Mouse (Mus musculus) CH12.LX (cell line): Measurements from ENCODE around the gene Defb26. TPM values are rescaled to one million over a fixed set of nuclear protein-coding genes. Genes with fewer than 3 reads are reported as not detected.
A peak's percentile ranks its signal among the peaks of the same experiment; 100 is the strongest.

Experiments
- DNase-seq: peaks from one replicate; pipeline ENCODE4 v3.0.0-alpha.2; 2013; ENCODE audit errors: extremely low read depth
- H3K27ac ChIP-seq: 2 replicates; pipeline ENCODE4 v1.5.1; 2012; ENCODE audit warnings: low read depth, mild to moderate bottlenecking, control low read depth, moderate library complexity; ENCODE audit not compliant: insufficient read depth
- H3K27me3 ChIP-seq: replicated peaks from 2 replicates; pipeline ENCODE3; 2012; ENCODE audit warnings: inconsistent platforms
- H3K36me3 ChIP-seq, 2 experiments: replicated peaks in 1 of 2; 2 replicates each; pipeline versions ENCODE3 to v1.6.1; 2012; ENCODE audit warnings: inconsistent platforms in 1 of 2, low read length in 1 of 2, mild to moderate bottlenecking in 1 of 2, mixed read lengths in 1 of 2, moderate library complexity in 1 of 2; ENCODE audit not compliant: control insufficient read depth in 1 of 2, insufficient read depth in 1 of 2
- H3K4me1 ChIP-seq, 2 experiments: 2 replicates each; pipeline ENCODE4 v1.6.1; 2012; ENCODE audit warnings: inconsistent platforms in 1 of 2, moderate library complexity in 1 of 2; ENCODE audit not compliant: insufficient read depth in 2 of 2, control insufficient read depth in 1 of 2
- H3K4me2 ChIP-seq: 2 replicates; pipeline ENCODE4 v1.6.1; 2012; ENCODE audit warnings: low read depth, mild to moderate bottlenecking, control low read depth; ENCODE audit not compliant: poor library complexity, insufficient read depth, severe bottlenecking
- H3K4me3 ChIP-seq, 3 experiments: fragments of 150-350 bp in 1 of 3; sonication (generic) in 1 of 3; replicated peaks in 1 of 3; 2 replicates each; pipeline versions ENCODE3 to v1.5.1; 2011 to 2012; ENCODE audit warnings: low read depth in 2 of 3, low read length in 2 of 3, mild to moderate bottlenecking in 2 of 3, moderate library complexity in 2 of 3, control low read depth in 1 of 3, improper control_type of control experiment in 1 of 3, inconsistent platforms in 1 of 3, mixed read lengths in 1 of 3; ENCODE audit not compliant: poor library complexity in 1 of 3
- H3K79me2 ChIP-seq: replicated peaks from 2 replicates; pipeline ENCODE4 v1.6.1; 2012; ENCODE audit warnings: mild to moderate bottlenecking, moderate library complexity; ENCODE audit not compliant: control insufficient read depth, poor library complexity, insufficient read depth, severe bottlenecking; ENCODE audit errors: extremely low read depth
- H3K9ac ChIP-seq: 2 replicates; pipeline ENCODE4 v1.6.1; 2012; ENCODE audit warnings: low read depth, mild to moderate bottlenecking, control low read depth, moderate library complexity; ENCODE audit not compliant: insufficient read depth
- H3K9me3 ChIP-seq: replicated peaks from 2 replicates; pipeline ENCODE3; 2012; ENCODE audit warnings: low read length, inconsistent platforms, mixed read lengths
- CHD2 ChIP-seq: IDR thresholded peaks from 2 replicates; pipeline ENCODE4 v1.6.1; 2011; ENCODE audit warnings: low read length, improper control_type of control experiment
- CTCF ChIP-seq, 2 experiments: IDR thresholded peaks in 1 of 2; conservative IDR thresholded peaks in 1 of 2; 2 replicates each; pipeline ENCODE4 v1.5.1; 2011 to 2012; ENCODE audit warnings: low read depth in 2 of 2, low read length in 2 of 2, improper control_type of control experiment in 1 of 2, inconsistent platforms in 1 of 2, mild to moderate bottlenecking in 1 of 2, moderate library complexity in 1 of 2
- E2F4 ChIP-seq: IDR thresholded peaks from 2 replicates; pipeline ENCODE4 v1.6.1; 2011; ENCODE audit warnings: low read depth, low read length, improper control_type of control experiment; ENCODE audit not compliant: insufficient replicate concordance
- ELF1 ChIP-seq: IDR thresholded peaks from 2 replicates; pipeline ENCODE4 v1.6.1; 2014; ENCODE audit warnings: low read depth, mild to moderate bottlenecking, inconsistent platforms, low read length, improper control_type of control experiment
- EP300 ChIP-seq: IDR thresholded peaks from 2 replicates; pipeline ENCODE4 v1.6.1; 2011; ENCODE audit warnings: low read length, improper control_type of control experiment
- ETS1 ChIP-seq: conservative IDR thresholded peaks from 2 replicates; pipeline ENCODE4 v1.6.1; 2012; ENCODE audit warnings: low read depth, mild to moderate bottlenecking, inconsistent platforms, low read length, improper control_type of control experiment, moderate library complexity
- GABPA ChIP-seq: IDR thresholded peaks from 2 replicates; pipeline ENCODE4 v1.6.1; 2012; ENCODE audit warnings: low read depth, low read length, improper control_type of control experiment, inconsistent platforms; ENCODE audit not compliant: insufficient replicate concordance
- HCFC1 ChIP-seq: IDR thresholded peaks from 2 replicates; pipeline ENCODE4 v1.6.1; 2012; ENCODE audit warnings: low read depth, mild to moderate bottlenecking, inconsistent platforms, low read length, improper control_type of control experiment
- JUN ChIP-seq: IDR thresholded peaks from 2 replicates; pipeline ENCODE4 v1.6.1; 2011; ENCODE audit warnings: low read depth, mild to moderate bottlenecking, low read length, improper control_type of control experiment, moderate library complexity; ENCODE audit not compliant: insufficient read depth
- KAT2A ChIP-seq: IDR thresholded peaks from 2 replicates; pipeline ENCODE4 v1.6.1; 2012; ENCODE audit warnings: low read length, improper control_type of control experiment, inconsistent platforms; ENCODE audit not compliant: insufficient replicate concordance
- MAX ChIP-seq: IDR thresholded peaks from 2 replicates; pipeline ENCODE4 v1.6.1; 2011; ENCODE audit warnings: low read length, improper control_type of control experiment
- MAZ ChIP-seq: IDR thresholded peaks from 2 replicates; pipeline ENCODE4 v1.6.1; 2012; ENCODE audit warnings: low read depth, mild to moderate bottlenecking, inconsistent platforms, low read length, improper control_type of control experiment, moderate library complexity
- MXI1 ChIP-seq: IDR thresholded peaks from 2 replicates; pipeline ENCODE4 v1.6.1; 2011; ENCODE audit warnings: mild to moderate bottlenecking, low read depth, low read length, improper control_type of control experiment
- NRF1 ChIP-seq: IDR thresholded peaks from 2 replicates; pipeline ENCODE4 v1.6.1; 2014; ENCODE audit warnings: low read depth, mild to moderate bottlenecking, inconsistent platforms, low read length, improper control_type of control experiment, moderate library complexity
- PAX5 ChIP-seq: IDR thresholded peaks from 2 replicates; pipeline ENCODE4 v1.6.1; 2012; ENCODE audit warnings: low read length, inconsistent platforms, mixed read lengths
- POLR2AphosphoS2 ChIP-seq: IDR thresholded peaks from 2 replicates; pipeline ENCODE4 v1.6.1; 2011; ENCODE audit warnings: low read depth, low read length, improper control_type of control experiment
- RAD21 ChIP-seq: IDR thresholded peaks from 2 replicates; pipeline ENCODE4 v1.6.1; 2011; ENCODE audit warnings: low read depth, mild to moderate bottlenecking, low read length, improper control_type of control experiment, moderate library complexity
- RCOR1 ChIP-seq: conservative IDR thresholded peaks from 2 replicates; pipeline ENCODE4 v1.6.1; 2012; ENCODE audit warnings: low read depth, mild to moderate bottlenecking, inconsistent platforms, low read length, improper control_type of control experiment
- SMC3 ChIP-seq: IDR thresholded peaks from 2 replicates; pipeline ENCODE4 v1.6.1; 2011; ENCODE audit warnings: low read depth, low read length, improper control_type of control experiment
- TCF12 ChIP-seq: IDR thresholded peaks from 2 replicates; pipeline ENCODE4 v1.6.1; 2014; ENCODE audit warnings: low read depth, mild to moderate bottlenecking, inconsistent platforms, low read length, improper control_type of control experiment
- UBTF ChIP-seq: IDR thresholded peaks from 2 replicates; pipeline ENCODE4 v1.6.1; 2012; ENCODE audit warnings: low read depth, mild to moderate bottlenecking, inconsistent platforms, low read length, improper control_type of control experiment, moderate library complexity
- USF2 ChIP-seq: conservative IDR thresholded peaks from 2 replicates; pipeline ENCODE4 v1.6.1; 2011; ENCODE audit warnings: low read depth, low read length, improper control_type of control experiment
- ZKSCAN1 ChIP-seq: IDR thresholded peaks from 2 replicates; pipeline ENCODE4 v1.6.1; 2012; ENCODE audit warnings: low read depth, inconsistent platforms, low read length, improper control_type of control experiment, borderline replicate concordance
- ZMIZ1 ChIP-seq: IDR thresholded peaks from 2 replicates; pipeline ENCODE4 v1.6.1; 2012; ENCODE audit warnings: low read depth, mild to moderate bottlenecking, inconsistent platforms, low read length, improper control_type of control experiment
- ZNF384 ChIP-seq: IDR thresholded peaks from 2 replicates; pipeline ENCODE4 v1.6.1; 2012; ENCODE audit warnings: low read depth, low read length, improper control_type of control experiment, inconsistent platforms
- dilution Hi-C: fragments of 300-500 bp; cut with MboI; formaldehyde crosslinking; loops from 2 replicates; pipeline ENCODE4 v1.14.3; 2020; ENCODE audit warnings: low sequenced_read_pairs; ENCODE audit not compliant: extremely low pct_unique_long_range_greater_than_20kb, extremely low pct_ligation_motif_present
- in situ Hi-C: fragments of 300-500 bp; cut with MboI; formaldehyde crosslinking; loops from 3 replicates; pipeline ENCODE4 v1.14.3; 2019; ENCODE audit warnings: low sequenced_read_pairs, low pct_ligation_motif_present, low pct_unique_long_range_greater_than_20kb, mixed read lengths
- polyA plus RNA-seq: library from polyadenylated mRNA; unstranded; fragments of >175 nt; gene quantifications from 2 replicates; pipeline ENCODE4 v1.2.1, GENCODE M21; 2012; ENCODE audit warnings: low read depth; ENCODE audit not compliant: insufficient read length
- total RNA-seq, 2 experiments: library from RNA; depleted of rRNA; stranded (reverse); fragments of 300-350 nt in 1 of 2; fragments of >200 nt in 1 of 2; gene quantifications; 2 replicates each; pipeline ENCODE4 v1.2.3; 2012 to 2014

Gene Defb26
- total and polyA plus RNA-seq, 3 experiments: not detected

- in situ Hi-C loops (no loop called here), dilution Hi-C loops (no loop called here)
- no peaks in the 10 kb centered on the region for H3K9me3 ChIP-seq
- H3K27me3 ChIP-seq: peaks cover 20% of the 10 kb centered on the region
- no peaks in the 10 kb centered on the region for H3K36me3 ChIP-seq
- no peaks in the 10 kb centered on the region for H3K4me1 ChIP-seq
- H3K9ac ChIP-seq: no peak overlapping the region
- no peaks in the 10 kb centered on the region for H3K79me2 ChIP-seq
- no peak for DNase-seq
- H3K4me3 ChIP-seq: no peak overlapping the region
- H3K27ac ChIP-seq: no peak overlapping the region
- no peak overlapping the region for H3K4me2 ChIP-seq
- TF ChIP-seq TCF12: no peak
- peak; percentile 21 for TF ChIP-seq RAD21
- no peak for TF ChIP-seq MXI1
- TF ChIP-seq HCFC1: no peak
- no peak for TF ChIP-seq ELF1
- peak in 1 of 2 experiments; percentile 56; a peak in 2 of 4 replicates for TF ChIP-seq CTCF (conservative IDR thresholded peaks at IDR 0.05 in 1 of 2, IDR thresholded peaks at IDR 0.05 in 1 of 2; ENCODE audit: low read depth in 2 of 2, low read length in 2 of 2)
- peak; percentile 48 for TF ChIP-seq SMC3
- no peak for TF ChIP-seq MAZ
Observed at GRCm38 (mm10) chr2:152493151-152493550, 18.3 kb downstream of the Defb26 start.

DNA sequence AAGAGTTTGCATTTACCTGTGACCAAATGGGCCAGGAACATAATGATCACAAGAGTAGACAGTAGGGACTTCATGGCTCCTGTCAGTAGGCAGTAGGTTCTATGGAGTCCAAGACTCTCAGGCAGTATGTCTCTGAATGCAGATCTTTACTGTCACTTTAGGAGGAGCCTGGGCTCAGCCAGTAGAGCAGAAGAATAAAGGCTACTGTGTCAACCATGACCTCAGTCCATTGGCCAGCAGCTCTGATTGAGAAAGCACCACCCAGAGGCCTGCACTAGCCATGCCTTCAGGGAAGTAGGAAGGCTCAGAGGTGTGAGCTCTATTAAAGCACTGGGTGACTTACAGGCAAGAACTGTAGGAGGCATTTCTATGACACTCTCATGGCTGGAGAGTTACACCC, 21.5 kb downstream of the Defb26 start, which contains the start of gene Defb22:
Defb22 (minus strand) TSS at position 101 of the 400 bp plus-strand sequence.
- peaks cover 3% of the 10 kb centered on the region for H3K9me3 ChIP-seq
- H3K4me1 ChIP-seq: no peaks in the 10 kb centered on the region
- no peak for TF ChIP-seq CHD2
- dilution Hi-C loops (no loop called here), in situ Hi-C loops (no loop called here)
- no peak within 1 kb of the TSS for H3K4me2 ChIP-seq
- no peaks in the 10 kb centered on the region for H3K36me3 ChIP-seq
- no peaks in the 10 kb centered on the region for H3K79me2 ChIP-seq
- no peak within 1 kb of the TSS for H3K4me3 ChIP-seq
- H3K27ac ChIP-seq: no peak within 1 kb of the TSS
- no peak within 1 kb of the TSS for H3K9ac ChIP-seq
- no peak for DNase-seq
- H3K27me3 ChIP-seq: peaks cover 20% of the 10 kb centered on the region

DNA sequence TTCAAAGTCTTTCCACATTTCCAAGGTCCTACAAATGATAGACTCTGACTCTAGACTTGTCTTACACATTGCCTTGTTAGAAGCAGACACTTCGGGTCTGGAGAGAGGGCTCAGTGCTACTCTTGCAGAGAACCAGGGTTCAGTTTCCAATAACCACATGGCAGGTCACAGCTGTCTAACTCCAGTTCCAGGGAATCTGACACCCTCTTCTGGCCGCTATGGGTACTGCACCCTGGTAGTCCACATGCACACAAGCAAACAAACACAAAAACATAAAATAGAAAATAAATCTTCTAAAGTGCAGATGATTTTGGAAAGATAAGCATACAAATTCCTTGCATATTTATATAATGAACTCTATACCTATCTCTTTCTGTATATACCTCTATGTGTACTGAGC, 24.5 kb downstream of the Defb26 start:
- peaks cover 3% of the 10 kb centered on the region for H3K9me3 ChIP-seq
- peaks cover 19% of the 10 kb centered on the region for H3K27me3 ChIP-seq
- H3K4me1 ChIP-seq: no peaks in the 10 kb centered on the region
- H3K9ac ChIP-seq: no peak overlapping the region
- DNase-seq: no peak
- no peaks in the 10 kb centered on the region for H3K79me2 ChIP-seq
- no peaks in the 10 kb centered on the region for H3K36me3 ChIP-seq
- no peak overlapping the region for H3K4me3 ChIP-seq
- H3K4me2 ChIP-seq: no peak overlapping the region
- H3K27ac ChIP-seq: no peak overlapping the region
- dilution Hi-C loops (no loop called here), in situ Hi-C loops (no loop called here)
- TF ChIP-seq ZKSCAN1: no peak
- peak; percentile 6 for TF ChIP-seq RAD21
- no peak for TF ChIP-seq ELF1
- TF ChIP-seq ZNF384: no peak
- no peak for TF ChIP-seq RCOR1
- no peak for TF ChIP-seq KAT2A
- no peak for TF ChIP-seq JUN
- TF ChIP-seq TCF12: no peak
- no peak for TF ChIP-seq USF2
- TF ChIP-seq NRF1: no peak
- peak; percentile 23; the same call in 1 of the 2 replicates for TF ChIP-seq SMC3
- no peak for TF ChIP-seq HCFC1
- no peak for TF ChIP-seq GABPA
- no peak for TF ChIP-seq MAX
- TF ChIP-seq ZMIZ1: no peak
- TF ChIP-seq PAX5: no peak
- TF ChIP-seq CTCF (conservative IDR thresholded peaks at IDR 0.05 in 1 of 2, IDR thresholded peaks at IDR 0.05 in 1 of 2; ENCODE audit: low read depth in 2 of 2, low read length in 2 of 2): peak; percentile 49 to 55
- TF ChIP-seq UBTF: no peak
- TF ChIP-seq ETS1: no peak
- TF ChIP-seq E2F4: no peak
- no peak for TF ChIP-seq EP300
- TF ChIP-seq MXI1: no peak
- TF ChIP-seq POLR2AphosphoS2: no peak
